Mouse (Mus musculus) liver, embryonic 15.5 days (tissue): ENCODE results near the gene Oprd1. TPM values are rescaled to one million over a fixed set of nuclear protein-coding genes. Genes with fewer than 3 reads are reported as not detected.

Experiments used
- polyA plus RNA-seq: library from polyadenylated mRNA; unstranded; fragments of >200 nt; fragmentation: Nextera tagmentation; extraction: Ambion mirVana; gene quantifications from 2 replicates; pipeline ENCODE4 v1.2.1, GENCODE M21; 2015

Gene Oprd1
- polyA plus RNA-seq, 1 experiment from 2014 or later: not detected

Other genes with a start within 250 kb of the Oprd1 start
- gene Tmem200b, start 222.7 kb downstream of the Oprd1 start, polyA plus RNA-seq: 0.26 and 0.28 TPM in 2 replicates
- 0.43 and 0.46 TPM in 2 replicates for gene Gm10300, start 69.8 kb downstream of the Oprd1 start, polyA plus RNA-seq
- gene Epb41, start 69.2 kb downstream of the Oprd1 start, polyA plus RNA-seq: 181 and 204 TPM in 2 replicates
- 26.2 and 28.6 TPM in 2 replicates for gene Ythdf2, start 67.8 kb upstream of the Oprd1 start, polyA plus RNA-seq
- 13.2 and 14.2 TPM in 2 replicates for gene Gmeb1, start 117.1 kb upstream of the Oprd1 start, polyA plus RNA-seq
- gene Taf12, start 129.9 kb upstream of the Oprd1 start, polyA plus RNA-seq: 31.7 and 38.3 TPM in 2 replicates
- 0.52 and 0.54 TPM in 2 replicates for gene Rab42, start 158.9 kb upstream of the Oprd1 start, polyA plus RNA-seq
- gene Trnau1ap, start 185.1 kb upstream of the Oprd1 start, polyA plus RNA-seq: 28.7 and 34.2 TPM in 2 replicates
- 48.0 and 54.5 TPM in 2 replicates for gene Rcc1, start 209.1 kb upstream of the Oprd1 start, polyA plus RNA-seq